Mouse (Mus musculus) A20 (cell line): Measurements from ENCODE around the gene Thsd7b.
"Not testable (repeated sequence)": the region's sequence is repeated elsewhere in the genome, so short reads cannot be mapped to it uniquely, and the experiment has no call there.

Source experiments
- DNase-seq: peaks from one replicate; pipeline ENCODE4 v3.0.0-alpha.2; 2011; ENCODE audit warnings: low read depth, low spot score

The Thsd7b gene

DNA sequence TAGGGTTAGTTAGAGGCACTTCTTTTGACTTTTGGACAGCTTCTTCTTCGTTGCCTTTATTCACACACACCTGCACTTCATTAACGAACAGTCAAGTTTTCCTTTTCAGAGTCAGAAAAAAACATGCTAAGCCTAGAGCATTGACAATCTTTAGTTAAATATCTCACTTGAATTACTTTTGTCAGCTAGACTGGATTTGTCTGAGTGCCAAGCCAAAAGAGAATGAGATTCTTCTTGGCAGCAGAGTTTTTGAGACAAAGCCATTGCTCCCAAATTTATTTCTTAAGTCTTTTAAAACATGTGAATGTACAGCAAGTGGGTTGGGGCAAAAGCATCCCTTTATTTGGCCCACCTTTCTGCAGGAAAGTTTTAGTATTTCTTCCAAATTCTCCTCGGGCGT lies 362.0 kb downstream of the Thsd7b start:
- no peak for DNase-seq

DNA sequence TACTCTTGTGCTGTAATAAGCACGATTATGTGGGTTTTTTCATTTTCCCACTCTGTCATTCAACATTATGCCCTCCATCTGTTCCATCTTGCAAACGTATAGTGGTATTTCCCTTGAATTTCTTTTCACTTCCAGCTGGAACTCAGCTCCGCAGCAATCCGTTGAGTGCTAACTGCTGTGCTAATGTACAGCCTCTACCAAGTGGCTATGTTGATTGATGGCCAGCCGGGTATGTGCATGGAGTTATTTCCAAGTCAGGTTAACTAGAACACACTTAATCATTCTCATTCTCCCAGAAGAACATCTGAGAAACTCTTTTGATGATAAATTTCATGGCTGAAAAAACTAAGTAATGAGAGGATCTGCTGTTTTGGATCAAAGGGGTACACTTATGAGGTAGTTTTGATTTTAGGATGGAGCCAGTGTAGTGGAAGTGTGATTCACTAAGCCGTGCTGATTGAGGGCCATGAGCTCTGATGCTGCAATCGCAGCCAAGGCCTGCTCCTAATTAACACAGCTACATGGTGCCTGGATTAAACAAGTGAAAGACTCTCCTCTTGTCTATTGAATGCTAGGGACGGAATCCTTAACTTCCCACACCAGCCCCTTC lies 371.3 kb downstream of the Thsd7b start:
- DNase-seq: no peak

DNA sequence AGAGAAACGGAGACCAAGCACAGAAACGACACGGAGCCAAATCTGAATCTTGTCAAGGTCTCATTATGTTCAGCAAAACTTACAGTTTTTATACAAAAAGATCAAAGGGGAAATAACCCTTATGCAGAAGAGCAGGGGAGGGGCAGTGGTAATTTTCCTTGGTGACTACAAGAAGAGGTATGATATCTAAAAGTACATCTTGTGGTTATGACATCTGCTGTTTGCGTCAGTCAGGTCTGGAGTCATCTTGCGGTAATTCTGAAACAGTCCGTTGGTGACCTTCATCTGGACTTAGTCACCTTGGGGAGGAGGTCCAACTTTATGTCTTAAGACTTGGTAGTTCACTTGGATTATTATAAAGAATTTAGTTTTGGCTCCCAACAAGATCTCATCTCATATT lies 378.3 kb downstream of the Thsd7b start:
- DNase-seq: not testable (repeated sequence)

DNA sequence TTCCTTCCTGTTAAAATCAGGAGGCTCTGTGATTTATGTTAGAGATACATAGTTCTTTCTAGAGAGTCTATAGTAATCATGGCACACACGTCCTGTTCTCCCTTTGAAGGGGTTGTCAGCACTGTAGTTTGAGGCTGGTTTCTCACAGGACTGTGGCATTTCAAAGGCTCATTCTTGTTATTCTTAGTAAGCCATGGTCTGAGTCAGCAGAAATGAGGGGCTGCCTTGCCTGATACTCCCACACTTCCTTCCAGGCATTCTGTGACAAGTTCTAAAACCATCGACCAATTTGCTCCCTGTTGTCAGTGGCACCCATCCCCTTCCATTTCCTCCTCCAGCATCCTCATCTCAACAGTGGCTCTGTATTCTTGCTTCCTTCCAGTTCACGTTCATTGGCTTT lies 384.9 kb downstream of the Thsd7b start:
- no peak for DNase-seq

DNA sequence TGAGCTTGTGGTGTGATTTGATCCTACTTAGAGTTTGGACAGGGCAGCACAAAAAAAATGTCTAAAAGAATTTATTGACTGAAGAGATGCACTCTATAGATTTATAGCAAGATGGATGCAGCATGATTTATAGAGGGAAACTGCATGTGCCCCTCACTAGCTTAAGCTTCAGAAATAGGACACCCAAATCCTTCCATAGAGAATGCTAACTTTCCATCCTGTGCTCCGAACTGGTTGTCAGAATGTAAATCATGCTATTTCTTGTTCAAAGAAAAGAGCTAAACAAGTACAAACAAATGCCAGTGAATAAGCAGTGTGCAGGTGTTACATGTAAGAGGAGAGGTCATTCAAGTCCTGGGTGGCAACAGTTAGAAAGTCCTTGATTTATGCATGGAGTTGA lies 402.8 kb downstream of the Thsd7b start:
- DNase-seq: no peak

DNA sequence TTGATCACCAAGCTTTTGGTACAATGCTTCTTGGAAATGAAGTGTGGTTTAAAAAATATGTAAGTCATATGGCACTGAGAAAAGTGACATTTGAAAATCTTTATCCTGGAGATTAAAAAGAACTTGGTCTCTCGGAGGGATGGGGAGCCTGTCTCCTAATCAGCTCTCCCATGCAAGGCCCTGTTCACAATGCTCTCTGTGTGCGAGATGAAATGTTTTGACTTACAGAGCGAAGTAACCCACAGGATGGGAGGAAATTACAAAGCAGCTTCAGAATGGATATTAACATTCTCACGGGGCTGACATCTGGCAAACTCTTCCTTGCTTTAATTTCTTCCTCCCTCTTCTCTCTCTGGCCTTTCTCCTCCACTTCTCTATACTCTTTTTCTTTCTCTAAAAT lies 405.7 kb downstream of the Thsd7b start:
- no peak for DNase-seq

DNA sequence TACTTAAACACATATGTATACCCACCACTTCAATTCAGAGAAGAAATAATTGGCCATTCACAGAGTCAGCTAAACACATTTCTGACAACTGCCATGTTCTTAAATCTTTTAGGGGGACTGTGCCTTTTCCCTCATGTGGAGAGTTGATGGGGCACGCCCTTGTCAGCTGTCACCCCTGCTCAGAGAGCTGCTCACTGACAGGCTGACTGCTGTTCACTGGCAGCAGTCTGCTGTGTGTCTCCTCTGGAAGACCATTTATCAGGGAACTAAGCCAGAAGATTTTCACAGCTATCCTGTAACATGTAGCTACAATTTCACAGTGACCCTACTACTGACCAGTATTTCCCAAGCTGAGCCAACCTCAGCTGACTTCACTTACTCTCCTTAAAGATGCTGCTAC lies 432.6 kb downstream of the Thsd7b start:
- no peak for DNase-seq

DNA sequence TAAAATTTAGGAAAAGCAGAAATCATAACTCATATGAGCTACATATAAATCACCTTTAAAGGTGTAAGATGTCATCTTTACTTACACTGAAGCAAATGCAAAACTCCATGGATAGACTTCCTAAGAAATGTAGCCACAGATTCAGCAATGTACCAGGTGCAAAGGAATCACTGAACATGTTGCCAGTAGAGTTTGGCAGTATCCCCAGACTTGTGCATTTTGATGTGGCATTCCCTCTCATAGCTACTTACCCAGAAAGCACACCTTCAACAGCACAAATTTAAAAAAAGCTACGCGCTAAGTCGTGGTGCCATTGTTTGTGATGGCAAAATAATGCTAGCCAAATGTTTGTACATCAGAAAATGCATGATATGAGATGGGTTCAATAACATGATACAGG lies 439.6 kb downstream of the Thsd7b start:
- no peak for DNase-seq

DNA sequence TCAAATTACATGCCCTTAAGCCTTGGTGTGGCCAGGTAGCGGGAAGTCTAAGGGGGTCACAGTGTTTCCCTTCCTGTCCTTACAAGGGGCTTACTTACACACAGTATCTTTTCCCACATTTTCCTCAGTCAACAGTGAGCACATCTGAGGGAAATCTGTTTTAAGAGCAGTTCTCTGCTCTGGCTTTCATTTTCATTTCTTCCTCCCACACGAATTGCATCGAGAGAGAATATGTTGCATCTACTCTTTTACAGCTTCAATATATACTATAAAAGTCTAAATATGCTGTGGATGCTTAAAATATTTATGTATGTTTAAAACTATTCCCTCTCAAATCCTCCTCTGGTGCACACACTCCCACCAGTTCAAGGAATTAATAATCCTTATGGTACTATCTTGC lies 440.5 kb downstream of the Thsd7b start:
- DNase-seq: no peak

DNA sequence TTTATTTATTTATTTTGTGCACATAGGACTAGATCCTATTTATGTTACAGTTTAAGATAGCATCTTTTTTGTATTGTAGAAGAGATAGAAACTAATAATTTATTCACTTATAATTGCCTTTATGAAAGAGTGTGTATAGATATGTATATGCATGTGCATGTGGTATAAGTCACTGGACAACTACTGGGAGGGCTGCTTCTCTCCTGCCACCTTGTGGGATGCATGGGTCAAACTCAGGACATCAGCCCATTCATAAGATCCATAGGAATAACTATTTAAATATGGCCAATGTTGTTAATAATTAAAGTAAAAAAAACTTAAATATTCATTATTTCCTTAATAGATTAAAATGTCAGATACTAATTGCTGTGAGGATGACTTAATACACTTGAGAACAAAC lies 446.5 kb downstream of the Thsd7b start:
- no peak for DNase-seq

DNA sequence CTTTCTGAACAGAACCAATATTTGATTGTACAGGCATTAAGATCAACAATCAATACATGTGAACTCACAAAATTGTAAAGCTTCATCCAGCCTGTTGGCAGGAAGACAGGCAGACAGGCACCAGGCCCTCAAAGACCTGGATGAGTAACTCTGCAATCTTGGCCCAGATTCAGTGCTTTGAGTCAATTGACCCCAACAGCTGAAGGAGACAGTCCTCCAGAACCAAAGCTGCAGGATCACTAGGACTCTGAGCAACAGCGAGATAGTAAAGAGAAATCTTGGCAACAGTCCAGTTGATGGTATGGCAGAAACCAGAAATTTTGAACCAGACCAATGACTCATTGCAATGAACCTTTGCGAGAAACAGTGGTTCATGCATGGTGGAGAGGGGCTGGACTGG lies 458.9 kb downstream of the Thsd7b start:
- DNase-seq: no peak

DNA sequence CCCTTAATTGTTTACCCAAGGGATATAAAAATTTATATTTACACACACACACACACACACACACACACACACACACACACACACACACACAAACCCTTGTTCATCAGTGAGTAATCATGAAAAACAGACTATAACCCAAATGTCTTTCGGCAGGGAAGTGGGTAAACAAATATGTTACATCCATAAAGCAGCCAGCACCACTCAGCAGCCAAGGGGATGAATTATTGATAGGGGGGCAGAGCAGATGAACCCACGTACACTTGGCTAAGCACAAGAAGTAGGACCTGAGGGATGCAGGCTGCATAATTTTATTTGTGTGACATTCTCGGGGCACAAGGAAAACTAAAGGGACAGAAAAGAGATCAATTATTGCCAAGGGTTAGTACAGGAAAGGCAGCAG lies 474.5 kb downstream of the Thsd7b start:
- DNase-seq: no peak

DNA sequence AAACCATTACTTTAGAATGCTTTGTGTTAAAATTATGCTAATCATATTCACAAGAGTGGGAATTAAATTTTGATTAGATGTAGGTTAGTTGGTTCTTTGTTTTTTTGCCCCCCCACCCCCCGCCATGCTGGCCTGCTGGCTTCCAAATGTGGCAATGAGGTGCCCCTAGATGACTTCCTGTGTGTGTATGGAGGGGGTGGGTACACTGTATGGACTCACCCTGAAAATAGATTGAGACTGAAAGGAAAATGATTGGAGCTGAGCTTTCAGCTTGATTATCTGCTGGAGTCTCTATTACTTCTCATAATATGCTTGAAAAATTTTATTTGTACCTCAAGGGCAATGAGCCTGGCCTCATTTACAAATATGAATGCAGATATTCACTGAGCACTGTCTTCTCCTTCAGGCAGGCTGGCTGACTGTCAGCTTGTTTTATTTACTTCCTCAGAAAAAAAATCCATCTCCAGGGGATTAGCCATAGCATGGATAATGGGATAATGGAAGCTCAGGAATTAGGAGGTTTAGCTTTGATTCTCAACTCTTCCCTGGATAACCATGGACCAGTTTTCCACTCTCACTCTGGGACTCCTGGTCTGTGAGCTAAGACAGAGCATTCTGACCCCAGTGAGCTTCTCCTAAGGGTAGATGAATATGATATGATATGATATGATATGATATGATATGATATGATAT lies 483.6 kb downstream of the Thsd7b start:
- DNase-seq: no peak

DNA sequence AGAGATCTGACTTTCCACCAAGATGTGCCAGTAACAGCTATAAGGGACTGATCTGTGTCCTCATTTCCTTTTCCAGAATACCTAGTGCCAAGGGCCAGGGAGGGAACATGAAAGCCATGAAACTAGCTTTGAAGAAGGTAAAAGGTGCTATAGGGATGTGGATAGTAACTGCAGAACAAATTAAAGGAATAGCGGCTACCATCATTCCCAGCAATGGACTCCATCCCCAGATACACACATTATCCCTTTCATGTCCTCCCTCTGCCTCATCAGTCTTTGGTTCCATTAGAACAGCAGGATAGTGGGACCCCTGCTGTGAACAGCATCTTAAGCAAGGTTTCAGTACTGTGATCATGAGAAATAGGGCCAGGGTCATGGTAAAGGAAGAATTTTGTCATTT lies 485.9 kb downstream of the Thsd7b start:
- no peak for DNase-seq

DNA sequence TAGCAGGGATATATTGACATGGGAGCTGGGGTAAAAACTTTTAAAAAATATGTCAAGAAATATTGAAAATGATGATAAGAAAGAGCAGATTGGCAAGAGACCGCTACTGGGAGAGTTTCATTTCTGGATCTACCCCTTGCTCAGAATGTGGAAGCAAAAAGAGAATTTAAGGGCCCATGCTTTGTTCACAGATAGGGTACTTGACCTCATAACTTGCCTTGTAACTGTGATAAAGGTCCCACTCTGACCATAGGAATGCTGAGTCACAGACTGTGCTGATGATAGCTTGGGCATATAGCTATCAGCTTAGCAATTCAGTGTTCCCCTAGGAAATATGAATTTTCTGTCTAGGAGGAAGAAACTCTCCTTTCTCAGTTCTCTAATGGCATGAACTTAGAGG lies 488.1 kb downstream of the Thsd7b start:
- DNase-seq: no peak

DNA sequence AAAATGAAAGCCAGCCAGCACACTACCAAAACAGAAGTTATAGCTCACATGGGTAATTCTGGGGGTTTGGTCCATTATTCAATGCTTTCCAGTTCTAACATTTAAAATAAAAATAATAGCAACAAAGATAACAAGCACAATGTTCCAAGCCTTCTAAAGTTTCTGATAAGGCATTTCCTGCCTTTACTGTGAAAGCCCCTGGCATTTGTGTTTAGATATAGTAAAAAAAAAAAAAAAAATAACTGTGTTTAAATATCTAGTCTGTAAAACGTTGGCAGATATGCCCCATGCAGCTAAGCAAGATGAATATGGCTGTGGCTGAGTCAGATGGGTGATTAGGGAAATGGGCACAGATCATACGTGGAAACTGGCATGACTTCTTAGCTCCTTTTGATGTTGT lies 491.6 kb downstream of the Thsd7b start:
- no peak for DNase-seq

DNA sequence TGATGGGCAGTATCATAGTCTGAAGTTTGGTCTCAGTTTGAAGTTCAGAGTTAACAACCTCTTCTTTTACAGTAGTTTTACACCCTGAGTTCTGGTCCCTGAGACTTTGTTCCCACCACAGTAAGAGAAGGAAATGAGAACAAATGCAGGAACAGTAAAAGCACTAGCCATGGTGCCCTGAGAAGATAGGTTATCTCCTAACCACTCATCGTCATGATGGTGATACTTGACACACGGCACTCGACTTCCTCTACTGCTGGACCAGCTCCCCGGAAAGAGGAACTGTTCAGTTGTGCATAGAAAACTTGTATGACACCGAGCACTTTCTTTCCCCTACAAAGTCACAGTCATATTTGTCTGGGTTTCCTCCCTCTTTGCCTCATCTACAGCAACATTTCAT lies 504.0 kb downstream of the Thsd7b start:
- DNase-seq: no peak

DNA sequence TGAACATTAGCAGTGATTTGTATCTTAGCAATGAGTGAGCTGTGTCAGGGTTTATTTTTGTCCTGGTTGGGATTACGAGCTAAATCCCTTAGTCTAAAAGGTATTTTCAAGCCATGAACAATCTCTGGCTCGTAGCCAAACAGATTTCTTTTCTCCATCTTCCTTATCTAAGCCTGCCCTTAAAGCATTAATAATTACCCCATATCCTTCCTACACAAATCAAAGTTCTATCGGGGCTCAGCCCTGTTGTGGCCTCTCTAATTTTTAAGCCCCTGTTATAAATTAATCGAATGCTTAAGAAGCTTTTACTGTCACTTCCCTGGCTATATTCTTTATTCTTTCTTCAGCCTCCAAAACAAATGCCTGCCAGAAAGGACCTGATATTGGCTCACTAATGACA lies 506.4 kb downstream of the Thsd7b start:
- DNase-seq: no peak

DNA sequence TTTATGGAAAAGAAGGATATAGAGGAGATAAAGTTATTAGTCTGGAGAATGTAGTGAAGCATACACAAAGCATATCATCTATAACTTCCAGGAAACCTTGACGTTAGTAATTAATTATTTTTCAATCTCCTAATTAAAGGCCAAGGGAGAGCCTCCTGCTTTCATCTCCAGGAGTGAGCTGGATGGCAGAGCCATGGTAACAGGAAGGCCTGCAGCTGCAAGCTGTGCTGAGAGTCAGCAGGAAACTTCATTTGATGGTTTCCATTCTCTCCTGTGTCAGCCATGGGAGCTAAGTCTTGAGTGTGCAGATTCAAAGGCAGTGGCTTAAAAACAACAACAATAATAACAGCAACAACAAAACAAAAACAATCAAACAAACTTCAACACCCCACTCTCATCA lies 507.5 kb downstream of the Thsd7b start:
- DNase-seq: no peak

DNA sequence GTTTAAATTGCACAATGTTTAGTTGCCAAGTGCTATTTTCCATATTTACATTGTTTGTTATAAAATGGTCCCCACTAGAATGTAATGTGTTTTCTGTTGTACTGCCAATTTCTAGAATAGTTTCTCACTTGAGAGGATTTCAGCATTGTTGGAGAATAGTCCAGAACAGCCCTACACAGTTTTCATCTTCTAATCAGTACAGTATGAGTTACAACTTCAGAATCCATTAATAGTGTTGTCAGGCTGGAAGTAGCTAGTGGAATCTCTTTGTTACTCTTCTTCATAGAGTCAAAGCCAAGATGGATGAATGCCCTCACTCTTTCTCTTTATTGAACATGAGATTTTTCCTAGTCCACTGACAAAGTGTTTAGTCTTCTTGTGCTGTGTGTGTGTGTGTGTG lies 525.4 kb downstream of the Thsd7b start:
- DNase-seq: no peak

DNA sequence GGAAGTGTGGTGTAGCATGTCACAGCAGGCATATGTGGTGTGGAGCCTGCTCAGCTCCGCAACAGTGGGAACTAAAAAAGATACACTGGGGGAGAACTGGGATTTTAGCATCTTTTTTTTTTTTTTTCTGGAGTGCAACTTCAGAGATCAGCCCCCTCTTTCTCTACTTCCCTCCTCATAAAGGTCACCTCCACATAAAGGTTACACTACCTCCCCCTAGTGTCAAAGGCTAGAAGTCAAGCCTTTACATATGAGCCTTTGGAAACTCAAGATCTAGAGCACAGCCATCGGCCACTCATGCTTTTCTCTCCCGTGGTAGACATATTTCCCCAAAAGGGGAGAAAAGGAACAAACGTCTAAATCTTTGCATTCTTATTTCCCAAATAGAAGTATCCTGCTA lies 553.8 kb downstream of the Thsd7b start:
- no peak for DNase-seq

DNA sequence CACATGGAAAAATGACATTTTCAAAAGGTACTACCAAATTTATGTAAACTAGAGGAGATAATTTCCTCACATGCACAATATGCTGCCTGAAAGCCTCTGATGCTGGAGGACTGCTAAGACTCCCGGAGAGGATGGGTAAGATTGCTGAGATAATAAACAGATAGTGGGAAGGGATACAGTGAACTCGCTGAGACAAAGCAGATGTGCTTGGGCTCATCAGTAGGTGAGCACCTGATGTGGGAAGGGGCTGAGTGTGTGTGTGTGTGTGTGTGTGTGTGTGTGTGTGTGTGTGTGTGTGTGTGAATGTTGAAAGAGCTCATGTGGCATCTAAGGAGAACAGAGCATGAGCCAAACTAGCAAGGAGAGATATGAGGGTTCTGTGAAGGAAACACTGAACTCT lies 564.2 kb downstream of the Thsd7b start:
- DNase-seq: no peak

DNA sequence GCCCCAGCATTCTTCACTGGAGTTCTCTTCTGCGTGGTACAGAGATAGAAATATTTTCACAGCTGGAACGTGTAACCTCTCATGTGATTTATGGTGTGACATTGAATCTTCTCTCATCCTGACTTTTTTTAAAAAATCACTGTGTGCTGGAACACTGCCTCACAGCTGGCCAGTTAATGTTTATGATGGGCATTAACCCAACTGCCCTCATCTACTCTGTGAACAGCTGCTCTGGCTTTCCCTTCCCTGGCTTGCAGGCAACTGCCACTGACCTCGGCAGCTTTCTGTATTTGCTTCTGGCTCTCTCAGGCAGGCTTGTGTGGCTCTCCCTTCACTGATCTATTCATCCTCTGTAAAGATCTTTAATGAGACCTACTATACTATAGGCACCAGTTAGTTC lies 564.7 kb downstream of the Thsd7b start:
- no peak for DNase-seq

DNA sequence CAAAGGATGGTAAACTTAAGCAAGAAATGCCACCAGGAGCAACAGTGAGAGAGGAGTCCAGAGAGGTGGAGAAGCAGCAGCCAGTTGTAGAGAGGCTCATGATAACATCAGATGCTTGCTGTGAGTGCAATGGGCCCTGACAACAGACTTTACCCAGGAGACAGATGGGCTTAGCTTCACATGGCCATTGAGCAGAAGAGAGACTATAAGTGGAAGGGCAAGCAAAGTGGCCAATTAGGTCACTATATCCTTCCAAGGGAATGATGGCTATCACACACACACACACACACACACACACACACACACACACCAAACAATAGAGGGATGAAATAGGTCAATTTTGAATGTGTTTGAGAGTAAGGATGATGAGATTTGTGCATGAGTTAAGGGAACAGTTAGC lies 565.4 kb downstream of the Thsd7b start:
- no peak for DNase-seq
